Mouse (Mus musculus) ES-E14 (cell line): ENCODE data around the gene 1110002E22Rik.

ENCODE experiments used
- HCFC1 ChIP-seq: IDR thresholded peaks from 2 replicates; pipeline ENCODE4 v1.6.1; 2012; ENCODE audit warnings: low read length, inconsistent platforms, borderline replicate concordance; ENCODE audit not compliant: insufficient read depth
- ZC3H11A ChIP-seq: IDR thresholded peaks from 2 replicates; pipeline ENCODE4 v1.6.1; 2012; ENCODE audit warnings: low read depth, mild to moderate bottlenecking, inconsistent platforms, low read length, borderline replicate concordance

- TF ChIP-seq HCFC1 (no peak), ZC3H11A (no peak)
Measured at GRCm38 (mm10) chr3:138101936-138102335, 37.1 kb downstream of the 1110002E22Rik start.
